Mouse (Mus musculus) gastrocnemius, postnatal 4 days (tissue): ENCODE data around the gene Zcchc17. TPM values are rescaled to one million over a fixed set of nuclear protein-coding genes. Genes with fewer than 3 reads are reported as not detected.

Experiments
- DNase-seq, 2 experiments: peaks; one replicate each; pipeline ENCODE4 v3.0.0; 2021 to 2022; ENCODE audit warnings: low spot score in 2 of 2, mixed read lengths in 2 of 2
- long read RNA-seq, 2 experiments: library from polyadenylated mRNA; stranded (forward); transcript quantifications; one replicate each; pipeline ENCODE4 v2.0.0; 2021
- total RNA-seq, 2 experiments: library from RNA; stranded (reverse); gene quantifications; 2 replicates each; pipeline ENCODE4 v1.2.3; 2021

Gene Zcchc17
- total RNA-seq = 10 to 100 TPM; 42.3 to 42.6 TPM
- long read RNA-seq, experiment 1, transcript Zcchc17-202 (8 exons, 2,113 nt) = major isoform, 93 of 118 reads
- long read RNA-seq, experiment 1, partial matches to known transcripts = 2 of 118 reads
- long read RNA-seq, experiment 1, other reads (novel, unspliced or antisense) = 23 of 118 reads
- long read RNA-seq, experiment 2, transcript Zcchc17-202 (8 exons, 2,113 nt) = major isoform, 75 of 94 reads
- long read RNA-seq, experiment 2, partial matches to known transcripts = 0 of 94 reads
- long read RNA-seq, experiment 2, other reads (novel, unspliced or antisense) = 19 of 94 reads

GRCm38 (mm10) chr4:130359486-130360237, at the start of gene Zcchc17, which contains the start of gene Snrnp40:
Gene Zcchc17 (minus strand): TSS chr4:130359943.
Gene Snrnp40 (plus strand): TSS chr4:130360132.
- DNase-seq = peak; percentile 99

GRCm38 (mm10) chr4:130391265-130391664, 31.5 kb upstream of the Zcchc17 start:
- DNase-seq = no peak

- no peak for DNase-seq
These were observed 30.2 kb upstream of the Zcchc17 start for GRCm38 (mm10) chr4:130389927-130390326.

GRCm38 (mm10) chr4:130389496-130389895, 29.8 kb upstream of the Zcchc17 start:
- peak; percentile 41 to 78 for DNase-seq

- DNase-seq = no peak
These were observed 27.5 kb upstream of the Zcchc17 start for GRCm38 (mm10) chr4:130387256-130387655.

- no peak for DNase-seq
These were observed 20.7 kb upstream of the Zcchc17 start for GRCm38 (mm10) chr4:130380418-130380817.

- no peak for DNase-seq
These were observed 19.4 kb upstream of the Zcchc17 start for GRCm38 (mm10) chr4:130379181-130379580.

GRCm38 (mm10) chr4:130377500-130377899, 17.8 kb upstream of the Zcchc17 start:
- DNase-seq = no peak

- no peak for DNase-seq
These were observed 16.9 kb upstream of the Zcchc17 start for GRCm38 (mm10) chr4:130376675-130377074.

GRCm38 (mm10) chr4:130360238-130360590, 471 bp upstream of the Zcchc17 start:
- no peak for DNase-seq

- no peak for DNase-seq
These were observed 1.8 kb downstream of the Zcchc17 start for GRCm38 (mm10) chr4:130357946-130358345.

- DNase-seq = no peak
These were observed 7.2 kb downstream of the Zcchc17 start for GRCm38 (mm10) chr4:130352588-130352987.

GRCm38 (mm10) chr4:130350690-130351422, 8.9 kb downstream of the Zcchc17 start:
- DNase-seq = no peak

- DNase-seq = no peak
These were observed 10.1 kb downstream of the Zcchc17 start for GRCm38 (mm10) chr4:130349666-130350065.

GRCm38 (mm10) chr4:130341691-130342090, 18.1 kb downstream of the Zcchc17 start:
- peak in 1 of 2 experiments; percentile 30 for DNase-seq

GRCm38 (mm10) chr4:130335867-130336266, 23.9 kb downstream of the Zcchc17 start:
- DNase-seq = no peak

GRCm38 (mm10) chr4:130327366-130327765, 32.4 kb downstream of the Zcchc17 start:
- DNase-seq = no peak

- no peak for DNase-seq
These were observed 34.3 kb downstream of the Zcchc17 start for GRCm38 (mm10) chr4:130325446-130325845.

- no peak for DNase-seq
These were observed 36.1 kb downstream of the Zcchc17 start for GRCm38 (mm10) chr4:130323607-130324006.

- no peak for DNase-seq
These were observed 36.6 kb downstream of the Zcchc17 start for GRCm38 (mm10) chr4:130323165-130323564.

- no peak for DNase-seq
These were observed 37.2 kb downstream of the Zcchc17 start for GRCm38 (mm10) chr4:130322567-130322966.

- DNase-seq = no peak
These were observed 38.1 kb downstream of the Zcchc17 start for GRCm38 (mm10) chr4:130321640-130322039.
